Mouse (Mus musculus) erythroblast, embryonic 14.5 days (primary cell): ENCODE data around the gene Serbp1.

Source experiments
- GATA1 ChIP-seq: IDR thresholded peaks from 2 replicates; pipeline ENCODE4 v1.6.1; 2012; ENCODE audit warnings: low read length, inconsistent platforms, mixed read lengths
- TAL1 ChIP-seq: IDR thresholded peaks from 3 replicates; pipeline ENCODE4 v1.6.1; 2012; ENCODE audit warnings: low read length, inconsistent platforms, mixed read lengths

GRCm38 (mm10) chr6:67237977-67238376 lies at the start of gene Serbp1:
- TF ChIP-seq GATA1 (no peak), TAL1 (no peak)
